Mouse (Mus musculus) ovary, adult 18-20 months (tissue): ENCODE measurements around the gene Gm20388.
"Not testable (repeated sequence)": the region's sequence is repeated elsewhere in the genome, so short reads cannot be mapped to it uniquely, and the experiment has no call there.

Source experiments
- DNase-seq: peaks from one replicate; pipeline ENCODE4 v3.0.0; 2022; ENCODE audit warnings: low spot score, mixed read lengths

Gene Gm20388

GRCm38 (mm10) chr8:123387801-123388200 lies 3477.2 kb downstream of the Gm20388 start:
- no peak for DNase-seq

- no peak for DNase-seq
These were observed 3478.4 kb downstream of the Gm20388 start for GRCm38 (mm10) chr8:123389026-123389425.

GRCm38 (mm10) chr8:123398308-123398707 lies 3487.7 kb downstream of the Gm20388 start:
- DNase-seq: no peak

GRCm38 (mm10) chr8:123401936-123402335 lies 3491.3 kb downstream of the Gm20388 start:
- DNase-seq: no peak

- no peak for DNase-seq
These were observed 3492.2 kb downstream of the Gm20388 start for GRCm38 (mm10) chr8:123402730-123403326.

GRCm38 (mm10) chr8:123404521-123404920 lies 3493.9 kb downstream of the Gm20388 start:
- DNase-seq: no peak

- DNase-seq: no peak
These were observed 3496.1 kb downstream of the Gm20388 start, which contains the start of gene Mc1r for GRCm38 (mm10) chr8:123406786-123407185. TSS of gene Mc1r (plus strand) at chr8:123407107.

- no peak for DNase-seq
These were observed 3497.0 kb downstream of the Gm20388 start for GRCm38 (mm10) chr8:123407612-123408011.

- peak; percentile 71 for DNase-seq
These were observed 3498.2 kb downstream of the Gm20388 start for GRCm38 (mm10) chr8:123408586-123409544.

- DNase-seq: peak; percentile 20
These were observed 3499.5 kb downstream of the Gm20388 start for GRCm38 (mm10) chr8:123410049-123410587.

GRCm38 (mm10) chr8:123410788-123411187 lies 3500.1 kb downstream of the Gm20388 start:
- no peak for DNase-seq

GRCm38 (mm10) chr8:123411246-123411645 lies 3500.6 kb downstream of the Gm20388 start, which contains the start of gene Tubb3:
TSS of gene Tubb3 (plus strand) at chr8:123411424.
- peak; percentile 67 for DNase-seq

- DNase-seq: no peak
These were observed 3501.2 kb downstream of the Gm20388 start for GRCm38 (mm10) chr8:123411781-123412327.

- no peak for DNase-seq
These were observed 3502.0 kb downstream of the Gm20388 start for GRCm38 (mm10) chr8:123412560-123413170.

GRCm38 (mm10) chr8:123414255-123414654 lies 3503.6 kb downstream of the Gm20388 start:
- DNase-seq: no peak

GRCm38 (mm10) chr8:123414997-123415696 lies 3504.5 kb downstream of the Gm20388 start:
- not testable (repeated sequence) for DNase-seq

- DNase-seq: no peak
These were observed 3505.6 kb downstream of the Gm20388 start for GRCm38 (mm10) chr8:123415967-123416943.

GRCm38 (mm10) chr8:123416944-123417555 lies 3506.4 kb downstream of the Gm20388 start:
- DNase-seq: no peak

GRCm38 (mm10) chr8:123419711-123420110 lies 3509.1 kb downstream of the Gm20388 start:
- no peak for DNase-seq
